Mouse (Mus musculus) heart, embryonic 15.5 days (tissue): ENCODE measurements around the gene Csnk1d. TPM values are rescaled to one million over a fixed set of nuclear protein-coding genes. Genes with fewer than 3 reads are reported as not detected.

Source experiments
- ATAC-seq: fragments of 200-750 bp; cut with Nextera tagmentation; replicated peaks from 2 replicates; pipeline ENCODE4 v1.8.0; 2017; ENCODE audit warnings: low read depth, moderate TSS enrichment; ENCODE audit not compliant: insufficient number of reproducible peaks, insufficient read depth, low FRiP score
- H3K27ac ChIP-seq: fragments of 300-500 bp; sonication (generic); 2 replicates; pipeline ENCODE4 v1.5.1; 2015; ENCODE audit warnings: mild to moderate bottlenecking, inconsistent platforms
- H3K27me3 ChIP-seq: fragments of 300-500 bp; sonication (generic); 2 replicates; pipeline ENCODE4 v1.6.1; 2015; ENCODE audit warnings: inconsistent platforms
- H3K36me3 ChIP-seq: fragments of 300-500 bp; sonication (generic); 2 replicates; pipeline ENCODE4 v1.6.1; 2015; ENCODE audit warnings: mild to moderate bottlenecking, inconsistent platforms
- H3K4me1 ChIP-seq: fragments of 300-500 bp; sonication (generic); replicated peaks from 2 replicates; pipeline ENCODE4 v1.6.1; 2015; ENCODE audit warnings: inconsistent platforms
- H3K4me2 ChIP-seq: fragments of 300-500 bp; sonication (generic); 2 replicates; pipeline ENCODE4 v1.6.1; 2015; ENCODE audit warnings: inconsistent platforms, mild to moderate bottlenecking, moderate library complexity
- H3K4me3 ChIP-seq: fragments of 300-500 bp; sonication (generic); 2 replicates; pipeline ENCODE4 v1.5.1; 2015; ENCODE audit warnings: mild to moderate bottlenecking, inconsistent platforms
- H3K9ac ChIP-seq: fragments of 300-500 bp; sonication (generic); 2 replicates; pipeline ENCODE4 v1.6.1; 2015; ENCODE audit warnings: mild to moderate bottlenecking, inconsistent platforms
- H3K9me3 ChIP-seq: fragments of 300-500 bp; sonication (generic); replicated peaks from 2 replicates; pipeline ENCODE4 v1.6.1; 2016; ENCODE audit warnings: inconsistent platforms
- WGBS: fragments of 180-500 bp; shearing (Covaris S2); methylation state at CpG from one replicate; pipeline ENCODE4 v1.1.7; 2015; ENCODE audit warnings: mixed read lengths; 5-methylcytosine and 5-hydroxymethylcytosine counted together
- polyA plus RNA-seq: library from polyadenylated mRNA; unstranded; fragments of >200 nt; fragmentation: Nextera tagmentation; extraction: Ambion mirVana; gene quantifications from 2 replicates; pipeline ENCODE4 v1.2.1, GENCODE M21; 2015

Gene Csnk1d
- polyA plus RNA-seq, 1 experiment from 2014 or later = 59.5 TPM

- H3K36me3 ChIP-seq = peaks cover 85% of the 10 kb centered on the region
- ATAC-seq = no peak
- no peaks in the 10 kb centered on the region for H3K9me3 ChIP-seq
- peaks cover 47% of the 10 kb centered on the region for H3K4me1 ChIP-seq
- H3K4me3 ChIP-seq = no peak overlapping the region
- H3K27me3 ChIP-seq = no peaks in the 10 kb centered on the region
- no peak overlapping the region for H3K9ac ChIP-seq
- H3K27ac ChIP-seq = peak overlapping the region; percentile 41; the same call in 1 of the 2 replicates
- 61% methylated on average over 10 of the region's 10 CpGs for WGBS
- no peak overlapping the region for H3K4me2 ChIP-seq
Measured at GRCm38 (mm10) chr11:120964195-120965157, 26.7 kb downstream of the Csnk1d start.

DNA sequence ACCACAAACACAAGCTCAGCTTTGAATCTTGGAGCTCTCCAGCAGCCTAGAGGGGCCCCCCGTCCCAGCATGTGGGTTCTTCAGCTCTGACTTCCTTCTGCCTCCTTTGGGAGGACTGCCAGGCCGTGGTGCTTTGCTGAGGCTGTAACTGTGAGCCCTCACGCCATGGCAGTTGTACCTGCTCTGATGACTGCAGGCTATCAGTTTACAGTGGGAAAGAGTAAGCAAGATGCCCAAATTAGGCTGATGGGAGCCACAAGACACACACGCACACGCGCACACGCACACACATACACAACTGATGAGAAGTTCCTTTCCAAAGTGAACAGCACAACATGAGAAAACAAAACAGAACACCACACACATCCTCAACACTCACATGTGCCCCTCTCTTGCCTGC, 28.2 kb downstream of the Csnk1d start:
- WGBS = 84% methylated on average over 7 of the region's 7 CpGs
- peaks cover 62% of the 10 kb centered on the region for H3K4me1 ChIP-seq

GRCm38 (mm10) chr11:120962050-120962771, 28.9 kb downstream of the Csnk1d start:
- Histone ChIP-seq H3K4me3 (no peak overlapping the region), H3K36me3 (peaks cover 73% of the 10 kb centered on the region), H3K9me3 (no peaks in the 10 kb centered on the region), H3K27ac (no peak overlapping the region), H3K27me3 (no peaks in the 10 kb centered on the region), H3K9ac (no peak overlapping the region), H3K4me2 (no peak overlapping the region), H3K4me1 (peaks cover 69% of the 10 kb centered on the region)
- no peak for ATAC-seq
- WGBS = 86% methylated on average over 13 of the region's 13 CpGs

More for the DNA sequence above, 28.2 kb downstream of the Csnk1d start:
- no peak overlapping the region for H3K4me3 ChIP-seq
- H3K36me3 ChIP-seq = peaks cover 73% of the 10 kb centered on the region
- H3K9me3 ChIP-seq = no peaks in the 10 kb centered on the region
- no peak overlapping the region for H3K4me2 ChIP-seq
- H3K27ac ChIP-seq = no peak overlapping the region
- no peak overlapping the region for H3K9ac ChIP-seq
- no peak for ATAC-seq
- no peaks in the 10 kb centered on the region for H3K27me3 ChIP-seq

DNA sequence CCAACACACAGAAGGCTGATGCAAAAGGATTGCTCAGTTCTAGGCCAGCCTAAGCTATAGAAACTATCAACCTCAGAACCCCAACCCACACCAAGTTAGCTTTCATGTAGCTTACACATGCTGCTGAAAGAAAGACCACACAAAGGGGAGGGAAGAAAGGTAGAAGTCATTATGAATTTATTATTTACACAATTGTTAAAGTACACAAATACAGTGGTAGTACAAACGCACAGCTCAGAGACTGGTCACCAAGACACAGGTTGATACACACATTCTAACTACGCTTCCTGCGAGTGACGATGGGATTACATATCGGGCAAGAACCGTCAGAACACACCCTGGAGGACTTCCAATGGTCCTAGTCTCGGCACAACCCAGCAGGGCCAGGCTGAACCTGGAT, 29.5 kb downstream of the Csnk1d start:
- Histone ChIP-seq H3K4me1 (peaks cover 72% of the 10 kb centered on the region), H3K27ac (no peak overlapping the region)

GRCm38 (mm10) chr11:120960248-120960647, 30.9 kb downstream of the Csnk1d start:
- Histone ChIP-seq H3K9ac (no peak overlapping the region), H3K4me2 (no peak overlapping the region), H3K27ac (0 out of 2 replicates have a peak overlapping the region, but pooled peaks have one; percentile 69), H3K4me1 (peaks cover 63% of the 10 kb centered on the region), H3K9me3 (no peaks in the 10 kb centered on the region), H3K4me3 (no peak overlapping the region), H3K27me3 (no peaks in the 10 kb centered on the region), H3K36me3 (peaks cover 73% of the 10 kb centered on the region)
- 43% methylated on average over 1 of the region's 1 CpGs for WGBS
- ATAC-seq = no peak

More for the DNA sequence above, 29.5 kb downstream of the Csnk1d start:
- Histone ChIP-seq H3K9ac (no peak overlapping the region), H3K4me2 (no peak overlapping the region), H3K4me3 (no peak overlapping the region), H3K36me3 (peaks cover 73% of the 10 kb centered on the region), H3K9me3 (no peaks in the 10 kb centered on the region), H3K27me3 (no peaks in the 10 kb centered on the region)
- WGBS = 76% methylated on average over 7 of the region's 7 CpGs
- ATAC-seq = no peak

GRCm38 (mm10) chr11:120959564-120959963, 31.6 kb downstream of the Csnk1d start:
- Histone ChIP-seq H3K4me1 (peaks cover 61% of the 10 kb centered on the region), H3K36me3 (peaks cover 68% of the 10 kb centered on the region), H3K4me3 (no peak overlapping the region), H3K27me3 (no peaks in the 10 kb centered on the region), H3K4me2 (no peak overlapping the region), H3K9me3 (no peaks in the 10 kb centered on the region), H3K9ac (0 out of 2 replicates have a peak overlapping the region, but pooled peaks have one; percentile 10), H3K27ac (peak overlapping the region; percentile 69)
- ATAC-seq = 0 out of 2 replicates have a peak, but pooled peaks have one; percentile 21
- 59% methylated on average over 3 of the region's 3 CpGs for WGBS

DNA sequence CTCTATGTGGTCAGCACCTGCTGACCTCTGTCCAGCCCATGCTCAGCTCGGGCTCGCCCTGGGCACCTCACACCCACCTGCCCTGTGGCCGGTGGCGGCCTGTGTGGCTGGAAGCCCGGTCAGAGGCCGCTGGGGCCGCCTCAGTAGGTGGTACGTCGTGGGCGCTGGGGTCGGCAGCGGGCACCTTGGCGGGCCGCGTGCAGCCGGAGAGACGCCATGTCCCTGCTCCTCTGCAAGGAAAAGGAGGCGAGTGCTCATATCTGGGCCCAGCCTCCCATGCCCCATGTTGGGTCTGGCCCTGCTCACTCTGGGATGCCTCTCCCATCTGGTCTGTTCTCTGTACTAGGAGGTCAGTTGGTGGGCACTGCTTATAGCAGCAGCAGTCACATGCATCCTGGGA, 32.1 kb downstream of the Csnk1d start:
- H3K4me3 ChIP-seq = no peak overlapping the region
- 0 out of 2 replicates have a peak, but pooled peaks have one; percentile 11 for ATAC-seq
- peaks cover 59% of the 10 kb centered on the region for H3K4me1 ChIP-seq
- H3K9ac ChIP-seq = no peak overlapping the region
- H3K4me2 ChIP-seq = no peak overlapping the region
- no peaks in the 10 kb centered on the region for H3K27me3 ChIP-seq
- peaks cover 63% of the 10 kb centered on the region for H3K36me3 ChIP-seq
- peak overlapping the region; percentile 69 for H3K27ac ChIP-seq
- 75% methylated on average over 18 of the region's 18 CpGs for WGBS
- H3K9me3 ChIP-seq = no peaks in the 10 kb centered on the region

DNA sequence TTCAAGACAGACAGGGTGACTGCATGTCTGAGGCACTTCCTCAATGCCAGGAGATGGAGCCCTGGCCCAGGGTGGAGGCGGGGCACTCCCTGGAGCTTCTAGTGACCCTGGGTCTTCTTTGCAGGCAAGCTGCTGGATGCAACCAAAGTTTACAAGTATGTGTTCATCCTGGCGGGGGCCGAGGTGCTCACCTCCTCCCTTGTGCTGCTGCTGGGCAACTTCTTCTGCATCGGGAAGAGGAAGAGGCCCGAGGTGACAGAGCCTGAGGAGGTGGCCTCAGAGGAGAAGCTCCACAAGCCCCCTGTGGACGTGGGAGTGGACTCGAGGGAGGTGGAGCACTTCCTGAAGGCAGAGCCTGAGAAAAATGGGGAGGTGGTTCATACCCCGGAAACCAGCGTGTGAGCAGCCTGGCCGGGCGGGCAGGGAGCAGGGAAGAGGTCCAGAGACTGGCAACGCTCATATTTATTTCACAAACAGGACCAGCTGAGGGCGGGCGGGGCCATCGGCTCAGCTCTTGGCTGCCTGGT, 33.3 kb downstream of the Csnk1d start:
- Histone ChIP-seq H3K27me3 (no peaks in the 10 kb centered on the region), H3K36me3 (peaks cover 50% of the 10 kb centered on the region), H3K4me3 (no peak overlapping the region), H3K27ac (peak overlapping the region; percentile 51), H3K9me3 (no peaks in the 10 kb centered on the region), H3K4me2 (no peak overlapping the region), H3K4me1 (peaks cover 60% of the 10 kb centered on the region), H3K9ac (no peak overlapping the region)
- ATAC-seq = no peak
- 57% methylated on average over 15 of the region's 15 CpGs for WGBS

- Histone ChIP-seq H3K4me3 (no peak overlapping the region), H3K4me2 (no peak overlapping the region), H3K27ac (peak overlapping the region; percentile 51), H3K4me1 (peaks cover 66% of the 10 kb centered on the region), H3K36me3 (peaks cover 43% of the 10 kb centered on the region), H3K9ac (no peak overlapping the region), H3K9me3 (no peaks in the 10 kb centered on the region), H3K27me3 (no peaks in the 10 kb centered on the region)
- ATAC-seq = no peak
- 43% methylated on average over 8 of the region's 8 CpGs for WGBS
Measured at GRCm38 (mm10) chr11:120957052-120957451, 34.1 kb downstream of the Csnk1d start.

- Histone ChIP-seq H3K4me2 (no peak overlapping the region), H3K36me3 (peaks cover 32% of the 10 kb centered on the region), H3K9me3 (no peaks in the 10 kb centered on the region), H3K27ac (no peak overlapping the region), H3K27me3 (no peaks in the 10 kb centered on the region), H3K4me3 (no peak overlapping the region), H3K9ac (no peak overlapping the region), H3K4me1 (peaks cover 78% of the 10 kb centered on the region)
- 90% methylated on average over 8 of the region's 8 CpGs for WGBS
- no peak for ATAC-seq
Measured at GRCm38 (mm10) chr11:120955701-120956100, 35.4 kb downstream of the Csnk1d start.

- no peak overlapping the region for H3K4me3 ChIP-seq
- no peak overlapping the region for H3K4me2 ChIP-seq
- WGBS = 78% methylated on average over 5 of the region's 5 CpGs
- ATAC-seq = no peak
- H3K4me1 ChIP-seq = peaks cover 82% of the 10 kb centered on the region
- H3K9ac ChIP-seq = no peak overlapping the region
- H3K27ac ChIP-seq = no peak overlapping the region
- no peaks in the 10 kb centered on the region for H3K27me3 ChIP-seq
- H3K36me3 ChIP-seq = peaks cover 32% of the 10 kb centered on the region
- no peaks in the 10 kb centered on the region for H3K9me3 ChIP-seq
Measured at GRCm38 (mm10) chr11:120954936-120955335, 36.2 kb downstream of the Csnk1d start.
